ENCODE assay signal across 9 mouse cellular contexts in the genomic region with DNA sequence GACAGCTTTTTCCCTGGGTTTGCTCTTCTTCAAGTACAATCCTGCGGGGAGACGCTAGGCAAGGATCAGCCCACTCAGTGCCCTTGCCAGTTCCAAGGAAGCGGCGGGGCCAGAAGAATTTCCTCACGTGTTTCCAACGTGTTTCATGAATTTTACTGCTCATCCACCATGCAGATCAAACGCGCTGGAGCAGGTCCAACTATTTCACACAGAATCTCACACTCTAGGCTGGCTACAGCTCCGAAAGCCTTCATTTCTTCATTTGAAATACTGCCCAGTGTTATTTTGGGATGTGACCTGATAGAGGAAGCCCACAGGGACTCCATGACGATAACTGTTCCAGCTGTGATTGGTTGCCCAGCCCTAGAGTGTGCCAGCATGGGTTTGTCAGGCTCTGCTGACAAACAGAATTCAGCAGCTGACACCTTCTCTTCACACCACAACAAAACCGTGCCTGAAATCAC. TPM values are rescaled to one million over a fixed set of nuclear protein-coding genes. Genes with fewer than 3 reads are reported as not detected.
DNase-seq lines count a peak whose midpoint lies in the region; ATAC-seq lines count a peak whose summit lies in the region.
"Had no signal": no experiment of that assay in that cellular context is flagged by ENCODE, and none has a peak within 500 bp of the region (broad histone marks: within the 10 kb centered on the region; RNA-seq: fewer than 3 reads in every experiment).

No protein-coding gene starts in this region.

- DNase-seq in embryonic facial prominence, embryonic 10.5 days (ENCODE audit: low spot score), result no peak
- DNase-seq in adrenal gland, postnatal 10 days, result peak; percentile 72
- peak; percentile 65 for DNase-seq in gastrocnemius, postnatal 14 days
- peak; percentile 55 for DNase-seq in kidney, postnatal 10 days
- peak; percentile 45 for DNase-seq in testis, postnatal 14 days (ENCODE audit: low spot score)
- DNase-seq in natural killer cell, adult 2 months (ENCODE audit: low spot score in 2 of 2), result no peak
- DNase-seq: liver, embryonic 13.5 days had no signal

- H3K9me3 ChIP-seq in embryonic facial prominence, embryonic 13.5 days, result no peaks in the 10 kb centered on the region
- no peaks in the 10 kb centered on the region for H3K9me3 ChIP-seq in embryonic facial prominence, embryonic 10.5 days
- no peaks in the 10 kb centered on the region for H3K9me3 ChIP-seq in lung, embryonic 15.5 days
- H3K9me3 ChIP-seq: liver, embryonic 13.5 days had no signal

- peaks cover 85% of the 10 kb centered on the region for H3K36me3 ChIP-seq in embryonic facial prominence, embryonic 13.5 days
- H3K36me3 ChIP-seq in embryonic facial prominence, embryonic 10.5 days (replicated peaks), result peaks cover 99% of the 10 kb centered on the region
- peaks cover 45% of the 10 kb centered on the region for H3K36me3 ChIP-seq in lung, embryonic 15.5 days

- H3K27me3 ChIP-seq in embryonic facial prominence, embryonic 13.5 days, result no peaks in the 10 kb centered on the region
- H3K27me3 ChIP-seq in embryonic facial prominence, embryonic 10.5 days (replicated peaks; ENCODE audit: low read depth, poor library complexity, severe bottlenecking), result no peaks in the 10 kb centered on the region
- H3K27me3 ChIP-seq in lung, embryonic 15.5 days, result no peaks in the 10 kb centered on the region
- H3K27me3 ChIP-seq: liver, embryonic 13.5 days had no signal

- intact Hi-C loops in gastrocnemius, postnatal 14 days (cut with DNase I; ENCODE audit: low total_unique reads), result no loop called here

- ATAC-seq in embryonic facial prominence, embryonic 13.5 days (ENCODE audit: insufficient number of reproducible peaks, insufficient read depth, low FRiP score, low TSS enrichment, low read depth), result peak; percentile 48; the same call in 1 of the 2 replicates
- peak; percentile 69 for ATAC-seq in lung, embryonic 15.5 days (ENCODE audit: borderline replicate concordance, extremely low read depth, low FRiP score, low TSS enrichment)

- H3K4me2 ChIP-seq in embryonic facial prominence, embryonic 13.5 days, result no peak overlapping the region
- H3K4me2 ChIP-seq in lung, embryonic 15.5 days, result no peak overlapping the region
- H3K4me2 ChIP-seq: liver, embryonic 13.5 days had no signal

- no peak overlapping the region for H3K27ac ChIP-seq in embryonic facial prominence, embryonic 13.5 days
- no peak overlapping the region for H3K27ac ChIP-seq in embryonic facial prominence, embryonic 10.5 days (replicated peaks)
- H3K27ac ChIP-seq in lung, embryonic 15.5 days, result peak overlapping the region; percentile 30; the same call in 1 of the 2 replicates
- H3K27ac ChIP-seq: liver, embryonic 13.5 days had no signal

- no peak overlapping the region for H3K4me3 ChIP-seq in embryonic facial prominence, embryonic 13.5 days
- H3K4me3 ChIP-seq in embryonic facial prominence, embryonic 10.5 days, result no peak overlapping the region
- H3K4me3 ChIP-seq in lung, embryonic 15.5 days, result no peak overlapping the region
- H3K4me3 ChIP-seq: liver, embryonic 13.5 days had no signal

- H3K9ac ChIP-seq in embryonic facial prominence, embryonic 13.5 days, result no peak overlapping the region
- no peak overlapping the region for H3K9ac ChIP-seq in lung, embryonic 15.5 days
- H3K9ac ChIP-seq: liver, embryonic 13.5 days had no signal

- peaks cover 15% of the 10 kb centered on the region for H3K4me1 ChIP-seq in embryonic facial prominence, embryonic 13.5 days
- peaks cover 4% of the 10 kb centered on the region; the same call in 1 of the 2 replicates for H3K4me1 ChIP-seq in embryonic facial prominence, embryonic 10.5 days
- peaks cover 22% of the 10 kb centered on the region for H3K4me1 ChIP-seq in lung, embryonic 15.5 days

- WGBS in embryonic facial prominence, embryonic 13.5 days, result 73% methylated on average over 11 of the region's 11 CpGs
- 92% methylated on average over 11 of the region's 11 CpGs for WGBS in embryonic facial prominence, embryonic 10.5 days
- WGBS in lung, embryonic 15.5 days, result 48% methylated on average over 11 of the region's 11 CpGs

RNA-seq across cellular contexts. Expression of a gene that starts 28.5 kb away (rescaled TPM):
- polyA plus RNA-seq in embryonic facial prominence, embryonic 13.5 days (2015; fragmentation: Nextera tagmentation; extraction: Ambion mirVana), result 17.1 and 17.4 TPM in 2 replicates
- polyA plus RNA-seq in embryonic facial prominence, embryonic 10.5 days (2016; fragmentation: Nextera tagmentation; extraction: Ambion mirVana), result 14.8 TPM in 2 replicates
- total RNA-seq in adrenal gland, postnatal 10 days (2021), result 10 to 100 TPM; 11.9 to 18.6 TPM
- total RNA-seq in gastrocnemius, postnatal 14 days (2021), result 1 to 10 TPM; 9.4 to 9.9 TPM
- polyA plus RNA-seq in lung, embryonic 15.5 days (2015; fragmentation: Nextera tagmentation; extraction: Ambion mirVana), result 18.4 and 20.2 TPM in 2 replicates

RNA-seq across cellular contexts. Expression of a gene that starts 51.0 kb away (rescaled TPM):
- polyA plus RNA-seq in embryonic facial prominence, embryonic 13.5 days (2015; fragmentation: Nextera tagmentation; extraction: Ambion mirVana), result 3.9 and 4.2 TPM in 2 replicates
- 2.3 and 3.0 TPM in 2 replicates for polyA plus RNA-seq in embryonic facial prominence, embryonic 10.5 days (2016; fragmentation: Nextera tagmentation; extraction: Ambion mirVana)
- total RNA-seq in adrenal gland, postnatal 10 days (2021), result 10 to 100 TPM; 25.3 to 26.0 TPM
- 10 to 100 TPM; 18.2 to 26.4 TPM for total RNA-seq in gastrocnemius, postnatal 14 days (2021)
- 6.2 and 7.7 TPM in 2 replicates for polyA plus RNA-seq in lung, embryonic 15.5 days (2015; fragmentation: Nextera tagmentation; extraction: Ambion mirVana)

RNA-seq across cellular contexts. Expression of a gene that starts 55.6 kb away (rescaled TPM):
- 36.0 and 36.4 TPM in 2 replicates for polyA plus RNA-seq in embryonic facial prominence, embryonic 13.5 days (2015; fragmentation: Nextera tagmentation; extraction: Ambion mirVana)
- polyA plus RNA-seq in embryonic facial prominence, embryonic 10.5 days (2016; fragmentation: Nextera tagmentation; extraction: Ambion mirVana), result 38.9 and 40.0 TPM in 2 replicates
- 10 to 100 TPM; 46.7 to 63.4 TPM for total RNA-seq in adrenal gland, postnatal 10 days (2021)
- 10 to 100 TPM; 22.3 to 27.3 TPM for total RNA-seq in gastrocnemius, postnatal 14 days (2021)
- 26.9 and 29.4 TPM in 2 replicates for polyA plus RNA-seq in lung, embryonic 15.5 days (2015; fragmentation: Nextera tagmentation; extraction: Ambion mirVana)

Comparison
In these comparisons a context has a peak if more than half of its experiments do, and no peak if none do; other contexts are left out.
1. DNase-seq: peak in adrenal gland, postnatal 10 days (single experiment), gastrocnemius, postnatal 14 days (single experiment), kidney, postnatal 10 days (single experiment) and testis, postnatal 14 days (single experiment); none in embryonic facial prominence, embryonic 10.5 days (single experiment) and natural killer cell, adult 2 months (0 of 2).